Mouse (Mus musculus) neural tube, postnatal 0 days (tissue): ENCODE measurements around the gene Scn1a. TPM values are rescaled to one million over a fixed set of nuclear protein-coding genes. Genes with fewer than 3 reads are reported as not detected.

Source experiments
- polyA plus RNA-seq: library from polyadenylated mRNA; unstranded; fragments of >200 nt; fragmentation: Nextera tagmentation; extraction: Ambion mirVana; gene quantifications from 2 replicates; pipeline ENCODE4 v1.2.1, GENCODE M21; 2015

The Scn1a gene
- polyA plus RNA-seq, result 42.9 and 45.0 TPM in 2 replicates

DNA sequence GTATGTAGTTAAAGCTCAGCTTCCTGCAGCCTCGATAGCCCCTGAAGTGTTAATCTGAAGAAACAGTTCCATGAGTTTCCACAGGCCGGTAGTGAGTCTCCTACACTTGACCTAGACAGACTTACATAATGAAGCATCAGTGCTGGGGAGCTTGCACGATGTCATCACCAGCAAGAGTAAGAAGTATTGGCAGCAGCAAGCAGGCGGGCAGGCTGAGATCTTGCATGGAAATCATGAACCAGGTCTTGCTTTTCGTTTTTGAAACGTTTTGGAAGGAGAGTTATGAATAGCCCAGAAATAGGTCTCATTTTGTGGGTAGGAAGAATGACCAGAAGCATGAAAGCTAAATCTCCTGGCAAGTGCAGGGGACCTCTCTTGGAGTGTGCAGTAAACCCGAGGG is at the start of gene Scn1a:
TSS of gene Scn1a (minus strand) at position 130 of the 400 bp plus-strand sequence.

DNA sequence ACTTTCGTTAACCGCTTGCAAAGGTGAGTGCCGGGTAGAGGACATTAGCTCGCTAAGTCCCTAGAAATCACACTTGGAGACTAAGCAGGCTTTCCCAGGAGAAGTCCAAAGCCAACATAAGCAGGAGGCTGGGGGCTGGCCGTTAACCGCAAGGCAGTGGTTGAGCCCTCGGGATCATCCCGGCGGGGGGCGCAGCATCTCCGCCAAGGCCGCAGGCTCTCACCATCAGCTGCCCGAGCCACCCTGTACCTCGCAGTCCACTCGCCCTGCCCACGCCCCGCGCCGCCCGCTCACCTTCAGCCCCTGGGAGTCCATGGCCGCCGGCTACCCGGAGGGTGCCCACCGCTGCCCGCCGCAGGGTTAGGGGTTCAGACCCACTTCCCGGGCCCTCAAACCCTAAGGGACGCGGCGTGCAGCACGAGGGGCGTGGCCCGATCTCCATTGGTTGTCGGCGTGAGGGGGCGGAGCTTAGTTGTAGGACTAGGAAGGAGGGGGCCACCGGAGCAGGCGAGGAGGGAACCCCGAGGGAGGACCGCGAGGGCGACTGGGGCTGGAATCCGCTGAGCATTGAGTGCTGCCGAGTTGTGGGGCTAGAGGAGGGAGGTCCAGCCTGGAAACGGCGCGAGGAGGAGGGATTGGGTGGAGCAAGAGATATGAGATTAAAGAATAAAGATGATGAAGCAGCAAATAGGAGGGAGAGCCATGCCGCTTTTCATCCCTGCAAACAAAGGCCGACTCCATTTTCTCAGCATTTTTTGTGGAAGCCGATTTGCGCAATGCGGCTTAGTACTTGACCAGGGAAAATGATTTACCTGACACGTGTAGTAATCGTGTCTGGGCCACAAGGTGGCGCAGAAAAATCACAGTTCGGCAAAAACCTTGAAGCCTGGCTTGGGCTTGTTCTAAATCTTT is 184.2 kb downstream of the Scn1a start, which contains the start of gene Ttc21b:
TSS of gene Ttc21b (minus strand) at position 398 of the 912 bp plus-strand sequence.

Other genes starting within 250 kb of the Scn1a start
- 8.2 and 8.5 TPM in 2 replicates for gene Ttc21b, start 184.2 kb downstream of the Scn1a start, polyA plus RNA-seq
- gene Scn9a, start 194.1 kb upstream of the Scn1a start, polyA plus RNA-seq, result 10.4 and 10.6 TPM in 2 replicates